Mouse (Mus musculus): ENCODE measurements around the gene Exosc7. TPM values are rescaled to one million over a fixed set of nuclear protein-coding genes. Genes with fewer than 3 reads are reported as not detected.

Exosc7 gene
- polyA plus RNA-seq, 1 experiment from 2014 or later, result 98.0 TPM

Other genes starting within 250 kb of the Exosc7 start
- gene Zfp445, start 247.2 kb upstream of the Exosc7 start, polyA plus RNA-seq (2015; fragmentation: Nextera tagmentation; extraction: Ambion mirVana), result 61.4 and 63.9 TPM in 2 replicates
- gene Zkscan7, start 227.5 kb upstream of the Exosc7 start, polyA plus RNA-seq (2015; fragmentation: Nextera tagmentation; extraction: Ambion mirVana), result 5.3 and 6.5 TPM in 2 replicates
- gene Zfp105, start 190.1 kb upstream of the Exosc7 start, polyA plus RNA-seq (2015; fragmentation: Nextera tagmentation; extraction: Ambion mirVana), result 17.5 and 18.4 TPM in 2 replicates
- 28.1 and 29.2 TPM in 2 replicates for gene 1110059G10Rik, start 162.2 kb upstream of the Exosc7 start, polyA plus RNA-seq (2015; fragmentation: Nextera tagmentation; extraction: Ambion mirVana)
- gene Kif15, start 162.2 kb upstream of the Exosc7 start, polyA plus RNA-seq (2015; fragmentation: Nextera tagmentation; extraction: Ambion mirVana), result 39.1 and 40.0 TPM in 2 replicates
- 26.0 and 27.3 TPM in 2 replicates for gene Tmem42, start 91.9 kb upstream of the Exosc7 start, polyA plus RNA-seq (2015; fragmentation: Nextera tagmentation; extraction: Ambion mirVana)
- gene Tgm4, start 78.5 kb upstream of the Exosc7 start, polyA plus RNA-seq (2015; fragmentation: Nextera tagmentation; extraction: Ambion mirVana), result 0.42 and 0.47 TPM in 2 replicates
- gene Zdhhc3, start within 50 bp of the Exosc7 start, polyA plus RNA-seq (2015; fragmentation: Nextera tagmentation; extraction: Ambion mirVana), result 74.8 and 78.9 TPM in 2 replicates
- gene Clec3b, start 37.7 kb downstream of the Exosc7 start, polyA plus RNA-seq (2015; fragmentation: Nextera tagmentation; extraction: Ambion mirVana), result 5.4 and 5.6 TPM in 2 replicates
- gene Cdcp1, start 102.8 kb downstream of the Exosc7 start, polyA plus RNA-seq (2015; fragmentation: Nextera tagmentation; extraction: Ambion mirVana), result 11.6 and 14.1 TPM in 2 replicates
- 17.0 and 18.8 TPM in 2 replicates for gene Tmem158, start 147.5 kb downstream of the Exosc7 start, polyA plus RNA-seq (2015; fragmentation: Nextera tagmentation; extraction: Ambion mirVana)

Measured in embryonic facial prominence, embryonic 15.5 days (tissue).